Mouse (Mus musculus): ENCODE results near the gene Kmt5a. TPM values are rescaled to one million over a fixed set of nuclear protein-coding genes. Genes with fewer than 3 reads are reported as not detected.
A peak's percentile ranks its signal among the peaks of the same experiment; 100 is the strongest.

Kmt5a gene
- polyA plus RNA-seq, 1 experiment = 81.1 TPM

DNA sequence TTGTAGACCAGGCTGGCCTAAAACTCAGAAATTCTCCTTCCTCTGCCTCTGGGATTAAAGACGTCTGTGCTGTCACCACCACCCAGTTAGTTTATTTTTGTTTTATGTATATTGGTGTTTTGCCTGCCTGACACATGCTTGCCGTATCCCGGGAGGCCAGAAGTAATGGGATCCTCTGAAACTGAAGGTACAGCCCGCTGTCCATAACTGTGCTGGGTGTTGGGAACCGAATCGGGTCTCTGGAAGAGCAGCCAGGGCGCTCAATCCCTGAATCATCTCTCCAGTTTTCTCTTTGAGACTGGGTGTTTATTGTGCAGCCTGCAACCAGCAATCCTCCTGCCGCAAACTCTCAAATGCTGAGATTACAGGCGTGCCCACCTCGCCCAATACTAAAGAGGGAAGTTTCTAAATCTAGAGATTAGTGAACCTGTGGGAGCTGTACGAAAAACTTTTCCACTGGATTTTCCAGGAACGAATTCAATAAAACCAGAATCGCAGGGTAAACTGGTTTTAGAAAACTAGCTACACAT, 42.8 kb downstream of the Kmt5a start:
- WGBS = 1% methylated on average over 13 of the region's 13 CpGs
- DNase-seq = no peak
- TF ChIP-seq CTCF (conservative IDR thresholded peaks at IDR 0.05; ENCODE audit: insufficient read depth, insufficient read length, low read depth, low read length) = no peak
- TF ChIP-seq POLR2A (IDR thresholded peaks at IDR 0.05; ENCODE audit: low read depth, low read length) = no peak

DNA sequence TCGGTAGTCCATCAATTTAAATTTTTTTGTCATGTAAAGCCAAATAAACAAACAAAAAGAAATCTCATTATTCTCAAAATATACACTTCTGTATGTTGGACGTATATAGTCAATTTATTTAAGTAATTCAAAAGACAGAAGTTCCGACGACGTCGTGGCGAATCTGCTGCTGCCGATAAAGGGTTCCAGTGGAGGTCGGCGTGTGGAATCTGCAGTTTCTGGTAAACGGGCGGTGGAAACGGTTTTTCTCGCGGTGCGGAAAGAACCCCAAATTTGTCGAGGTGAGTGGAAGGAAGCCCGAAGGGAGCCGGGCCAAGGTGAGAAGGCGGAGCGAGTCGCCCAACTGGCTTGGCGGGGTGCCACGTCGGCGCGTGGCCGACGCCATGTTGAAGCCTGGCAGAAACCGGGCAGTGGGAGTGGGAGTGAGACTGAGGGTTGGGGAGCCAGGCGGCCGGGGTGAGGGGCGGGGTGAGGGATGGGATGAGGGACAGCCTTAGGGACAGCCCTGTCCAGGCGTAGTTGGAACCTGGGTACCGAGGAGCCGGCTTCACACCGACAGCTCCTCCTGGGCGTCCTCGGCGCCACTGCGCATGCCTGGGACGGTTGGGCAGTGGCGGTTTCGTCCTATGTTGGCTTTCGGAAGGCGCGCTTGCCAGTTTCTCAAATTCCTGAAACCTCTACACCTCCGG, 43.4 kb downstream of the Kmt5a start, which contains the start of gene Snrnp35:
Snrnp35 (plus strand) TSS at position 169 of the 689 bp plus-strand sequence.
- H3K27ac ChIP-seq (ENCODE audit: insufficient read depth, low read depth, low read length) = peak within 1 kb of the TSS; percentile 56
- under 1% methylated on average over 48 of the region's 48 CpGs for WGBS
- DNase-seq = peak; percentile 96
- H3K36me3 ChIP-seq (ENCODE audit: control insufficient read depth, insufficient read depth, low read length) = no peaks in the 10 kb centered on the region
- TF ChIP-seq CTCF (conservative IDR thresholded peaks at IDR 0.05; ENCODE audit: insufficient read depth, insufficient read length, low read depth, low read length) (no peak), POLR2A (IDR thresholded peaks at IDR 0.05; ENCODE audit: low read depth, low read length) (no peak)
- peak within 1 kb of the TSS; percentile 72 for H3K4me3 ChIP-seq (ENCODE audit: insufficient read depth, low read depth, low read length)
- no peaks in the 10 kb centered on the region for H3K27me3 ChIP-seq (replicated peaks; ENCODE audit: control insufficient read depth, insufficient read depth, low read length)
- peaks cover 3% of the 10 kb centered on the region; the same call in 1 of the 2 replicates for H3K4me1 ChIP-seq (ENCODE audit: control insufficient read depth, insufficient read depth, low read length)

More for the DNA sequence above, 42.8 kb downstream of the Kmt5a start:
- Histone ChIP-seq H3K27me3 (replicated peaks; ENCODE audit: control insufficient read depth, insufficient read depth, low read length) (no peaks in the 10 kb centered on the region), H3K27ac (ENCODE audit: insufficient read depth, low read depth, low read length) (peak overlapping the region; percentile 56), H3K4me3 (ENCODE audit: insufficient read depth, low read depth, low read length) (peak overlapping the region; percentile 60), H3K36me3 (ENCODE audit: control insufficient read depth, insufficient read depth, low read length) (no peaks in the 10 kb centered on the region), H3K4me1 (ENCODE audit: control insufficient read depth, insufficient read depth, low read length) (peaks cover 3% of the 10 kb centered on the region; the same call in 1 of the 2 replicates)

DNA sequence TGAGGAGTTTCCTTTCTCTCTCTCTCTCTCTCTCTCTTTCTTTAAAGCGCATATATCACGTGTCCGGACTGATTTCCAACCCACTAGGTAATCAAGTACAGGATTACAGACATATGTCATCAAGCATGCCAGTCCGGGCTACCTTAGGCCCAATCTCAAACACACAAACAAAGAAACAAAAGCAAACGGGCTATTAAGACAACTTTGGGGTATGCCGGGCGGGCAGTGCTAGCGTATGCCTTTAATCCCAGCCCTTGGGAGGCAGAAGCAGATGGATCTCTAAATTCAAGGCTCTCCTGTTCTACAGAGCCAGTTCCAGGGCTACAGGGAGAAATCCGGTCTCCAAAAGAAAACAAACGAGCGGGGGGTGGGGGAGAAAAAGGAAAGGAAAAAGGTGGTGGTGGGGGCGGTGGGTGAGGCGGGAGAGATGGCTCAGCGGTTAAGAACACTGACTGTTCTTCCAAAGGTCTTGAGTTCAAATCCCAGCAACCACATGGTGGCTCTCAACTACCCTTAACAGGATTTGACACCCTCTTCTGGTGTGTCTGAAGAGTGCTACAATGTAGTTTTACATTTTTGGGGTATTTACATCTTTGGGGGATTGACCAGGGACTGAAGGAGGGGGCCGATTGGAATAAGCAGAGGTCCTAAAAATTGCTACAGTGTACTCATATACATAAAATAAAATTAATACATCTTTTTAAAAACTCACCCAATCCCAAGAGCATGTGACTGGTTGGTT, 44.1 kb downstream of the Kmt5a start:
- Histone ChIP-seq H3K27ac (ENCODE audit: insufficient read depth, low read depth, low read length) (peak overlapping the region; percentile 56), H3K27me3 (replicated peaks; ENCODE audit: control insufficient read depth, insufficient read depth, low read length) (no peaks in the 10 kb centered on the region), H3K36me3 (ENCODE audit: control insufficient read depth, insufficient read depth, low read length) (no peaks in the 10 kb centered on the region), H3K4me1 (ENCODE audit: control insufficient read depth, insufficient read depth, low read length) (peaks cover 3% of the 10 kb centered on the region; the same call in 1 of the 2 replicates), H3K4me3 (ENCODE audit: insufficient read depth, low read depth, low read length) (peak overlapping the region; percentile 72)
- no peak for DNase-seq
- TF ChIP-seq POLR2A (IDR thresholded peaks at IDR 0.05; ENCODE audit: low read depth, low read length) (no peak), CTCF (conservative IDR thresholded peaks at IDR 0.05; ENCODE audit: insufficient read depth, insufficient read length, low read depth, low read length) (no peak)
- WGBS = 6% methylated on average over 15 of the region's 15 CpGs

DNA sequence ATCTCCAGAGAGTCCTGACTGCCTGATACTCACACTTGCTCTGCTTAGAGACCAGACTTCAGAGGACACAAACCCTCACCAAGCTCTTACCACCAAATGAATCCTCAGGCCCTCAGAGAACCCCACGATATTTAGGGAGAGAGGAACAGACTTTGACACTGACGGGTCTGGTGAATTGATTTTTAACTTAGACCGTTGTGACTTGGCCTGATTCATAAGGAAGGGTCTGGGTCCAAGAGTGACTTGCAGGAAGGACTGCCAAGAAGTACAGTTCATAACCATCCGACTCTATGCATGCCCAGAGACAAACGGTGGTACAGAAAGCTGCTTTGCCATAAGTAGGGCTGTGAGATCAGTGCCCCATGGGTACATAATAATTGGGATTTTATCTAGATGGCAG, 45.9 kb downstream of the Kmt5a start:
- peak; percentile 59 for DNase-seq
- peaks cover 3% of the 10 kb centered on the region; the same call in 1 of the 2 replicates for H3K4me1 ChIP-seq (ENCODE audit: control insufficient read depth, insufficient read depth, low read length)
- peak overlapping the region; percentile 49; the same call in 1 of the 2 replicates for H3K27ac ChIP-seq (ENCODE audit: insufficient read depth, low read depth, low read length)
- no peaks in the 10 kb centered on the region for H3K27me3 ChIP-seq (replicated peaks; ENCODE audit: control insufficient read depth, insufficient read depth, low read length)
- TF ChIP-seq POLR2A (IDR thresholded peaks at IDR 0.05; ENCODE audit: low read depth, low read length) = no peak
- no peak for TF ChIP-seq CTCF (conservative IDR thresholded peaks at IDR 0.05; ENCODE audit: insufficient read depth, insufficient read length, low read depth, low read length)
- H3K4me3 ChIP-seq (ENCODE audit: insufficient read depth, low read depth, low read length) = no peak overlapping the region
- 54% methylated on average over 5 of the region's 5 CpGs for WGBS
- no peaks in the 10 kb centered on the region for H3K36me3 ChIP-seq (ENCODE audit: control insufficient read depth, insufficient read depth, low read length)

DNA sequence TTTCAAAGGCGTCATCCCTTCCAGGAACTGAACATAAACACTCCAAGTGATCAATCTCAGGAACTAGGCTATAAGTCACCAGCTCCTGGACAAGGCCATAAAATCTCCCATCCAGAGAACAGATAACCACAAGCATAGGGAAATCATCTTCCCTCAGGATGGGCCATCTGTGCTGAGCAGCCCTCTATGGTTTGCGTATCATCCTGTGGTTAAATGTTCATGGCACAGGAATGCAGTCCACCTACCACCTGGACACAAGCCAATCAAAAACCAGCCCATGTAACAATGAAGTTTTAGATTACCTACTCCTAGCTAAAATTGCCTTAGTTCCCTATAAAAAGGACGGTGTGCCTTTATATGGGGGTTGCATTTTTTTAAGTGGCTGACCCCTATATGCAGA, 49.2 kb downstream of the Kmt5a start:
- TF ChIP-seq CTCF (conservative IDR thresholded peaks at IDR 0.05; ENCODE audit: insufficient read depth, insufficient read length, low read depth, low read length) (no peak), POLR2A (IDR thresholded peaks at IDR 0.05; ENCODE audit: low read depth, low read length) (no peak)
- Histone ChIP-seq H3K4me1 (ENCODE audit: control insufficient read depth, insufficient read depth, low read length) (peaks cover 3% of the 10 kb centered on the region; the same call in 1 of the 2 replicates), H3K4me3 (ENCODE audit: insufficient read depth, low read depth, low read length) (no peak overlapping the region), H3K27ac (ENCODE audit: insufficient read depth, low read depth, low read length) (no peak overlapping the region), H3K36me3 (ENCODE audit: control insufficient read depth, insufficient read depth, low read length) (no peaks in the 10 kb centered on the region), H3K27me3 (replicated peaks; ENCODE audit: control insufficient read depth, insufficient read depth, low read length) (no peaks in the 10 kb centered on the region)
- WGBS = 80% methylated on average over 3 of the region's 3 CpGs
- DNase-seq = no peak

DNA sequence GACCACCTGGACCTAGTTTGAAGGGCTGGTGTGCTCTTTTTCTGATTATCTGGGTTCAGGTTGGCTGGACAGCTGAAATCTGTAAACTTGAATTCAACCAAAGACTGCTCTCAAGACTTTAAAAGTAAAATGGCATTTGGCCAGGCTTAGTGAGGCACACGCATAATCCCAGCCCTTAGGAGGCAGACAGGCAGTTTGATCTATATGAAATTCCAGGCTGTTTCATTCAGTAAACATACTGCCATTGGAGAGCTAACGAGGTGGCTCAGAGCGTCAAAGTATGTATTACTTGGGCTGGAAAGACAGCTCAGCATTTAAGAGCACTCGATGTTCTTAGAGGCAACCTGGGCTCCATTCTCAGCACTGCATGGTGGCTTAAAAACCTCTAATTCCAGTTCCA, 52.0 kb downstream of the Kmt5a start:
- H3K27ac ChIP-seq (ENCODE audit: insufficient read depth, low read depth, low read length) = no peak overlapping the region
- 75% methylated on average over 4 of the region's 4 CpGs for WGBS
- no peaks in the 10 kb centered on the region for H3K27me3 ChIP-seq (replicated peaks; ENCODE audit: control insufficient read depth, insufficient read depth, low read length)

DNA sequence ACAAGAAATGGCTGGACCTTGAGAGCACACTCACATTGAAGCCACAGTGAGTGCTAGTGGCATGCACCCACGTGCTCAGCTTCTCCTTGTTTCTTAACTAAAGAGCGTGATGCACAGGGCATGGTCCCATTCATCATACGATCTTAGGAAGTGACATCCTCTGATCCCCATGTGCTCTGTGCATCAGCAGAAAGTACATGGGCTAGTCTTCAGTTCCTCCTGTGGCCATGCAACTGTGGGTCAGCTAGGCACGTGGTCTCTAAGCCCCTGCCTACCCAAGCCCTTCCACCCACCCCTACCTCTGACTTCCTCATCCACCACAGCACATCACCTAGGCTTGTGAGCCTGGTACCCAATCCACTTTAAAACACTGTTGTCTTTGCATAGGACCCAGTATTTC, 52.9 kb downstream of the Kmt5a start:
- Histone ChIP-seq H3K36me3 (ENCODE audit: control insufficient read depth, insufficient read depth, low read length) (no peaks in the 10 kb centered on the region), H3K27me3 (replicated peaks; ENCODE audit: control insufficient read depth, insufficient read depth, low read length) (no peaks in the 10 kb centered on the region), H3K27ac (ENCODE audit: insufficient read depth, low read depth, low read length) (no peak overlapping the region), H3K4me1 (ENCODE audit: control insufficient read depth, insufficient read depth, low read length) (no peaks in the 10 kb centered on the region), H3K4me3 (ENCODE audit: insufficient read depth, low read depth, low read length) (no peak overlapping the region)
- DNase-seq = no peak
- 86% methylated on average over 4 of the region's 4 CpGs for WGBS
- TF ChIP-seq POLR2A (IDR thresholded peaks at IDR 0.05; ENCODE audit: low read depth, low read length) (no peak), CTCF (conservative IDR thresholded peaks at IDR 0.05; ENCODE audit: insufficient read depth, insufficient read length, low read depth, low read length) (no peak)

More for the DNA sequence above, 52.0 kb downstream of the Kmt5a start:
- Histone ChIP-seq H3K4me3 (ENCODE audit: insufficient read depth, low read depth, low read length) (no peak overlapping the region), H3K4me1 (ENCODE audit: control insufficient read depth, insufficient read depth, low read length) (no peaks in the 10 kb centered on the region), H3K36me3 (ENCODE audit: control insufficient read depth, insufficient read depth, low read length) (no peaks in the 10 kb centered on the region)
- TF ChIP-seq POLR2A (IDR thresholded peaks at IDR 0.05; ENCODE audit: low read depth, low read length) (no peak), CTCF (conservative IDR thresholded peaks at IDR 0.05; ENCODE audit: insufficient read depth, insufficient read length, low read depth, low read length) (no peak)
- DNase-seq = no peak

Data from kidney, adult 2 months (tissue).